Mouse (Mus musculus) T-helper 17 cell (primary cell): ENCODE results near the gene Npy1r.

Experiments used
- in situ Hi-C, 2 experiments: fragments of 300-600 bp; cut with MboI, MseI; formaldehyde crosslinking; loops; 1 replicate in 1 of 2; 2 replicates in 1 of 2; pipeline ENCODE4 v1.15.1; 2025; ENCODE audit warnings: high pct_unique_total_duplicates in 2 of 2

Gene Npy1r

GRCm38 (mm10) chr8:66696970-66697843 is at the start of gene Npy1r:
Npy1r (plus strand) TSS chr8:66697192.
- in situ Hi-C loops = no loop called here

DNA sequence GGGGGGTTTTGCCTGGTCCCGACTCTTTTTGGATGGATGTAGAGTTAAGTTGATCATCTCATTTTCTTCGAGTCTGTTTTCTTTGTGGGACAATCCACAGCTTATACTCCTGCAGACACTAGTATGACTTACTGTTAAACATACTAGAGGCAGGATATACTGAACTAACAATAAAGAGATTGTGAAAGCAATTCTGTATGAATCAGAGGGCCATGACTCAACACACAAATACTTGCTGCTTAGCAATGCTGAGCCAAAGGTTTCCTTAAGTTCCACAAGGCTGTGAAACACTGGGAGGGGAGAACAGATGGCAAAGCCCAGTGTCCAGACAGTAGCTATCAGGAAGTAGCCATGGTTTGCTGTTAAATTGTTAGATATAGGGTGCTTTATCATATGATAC is 15.7 kb upstream of the Npy1r start:
- in situ Hi-C loops = no loop called here

DNA sequence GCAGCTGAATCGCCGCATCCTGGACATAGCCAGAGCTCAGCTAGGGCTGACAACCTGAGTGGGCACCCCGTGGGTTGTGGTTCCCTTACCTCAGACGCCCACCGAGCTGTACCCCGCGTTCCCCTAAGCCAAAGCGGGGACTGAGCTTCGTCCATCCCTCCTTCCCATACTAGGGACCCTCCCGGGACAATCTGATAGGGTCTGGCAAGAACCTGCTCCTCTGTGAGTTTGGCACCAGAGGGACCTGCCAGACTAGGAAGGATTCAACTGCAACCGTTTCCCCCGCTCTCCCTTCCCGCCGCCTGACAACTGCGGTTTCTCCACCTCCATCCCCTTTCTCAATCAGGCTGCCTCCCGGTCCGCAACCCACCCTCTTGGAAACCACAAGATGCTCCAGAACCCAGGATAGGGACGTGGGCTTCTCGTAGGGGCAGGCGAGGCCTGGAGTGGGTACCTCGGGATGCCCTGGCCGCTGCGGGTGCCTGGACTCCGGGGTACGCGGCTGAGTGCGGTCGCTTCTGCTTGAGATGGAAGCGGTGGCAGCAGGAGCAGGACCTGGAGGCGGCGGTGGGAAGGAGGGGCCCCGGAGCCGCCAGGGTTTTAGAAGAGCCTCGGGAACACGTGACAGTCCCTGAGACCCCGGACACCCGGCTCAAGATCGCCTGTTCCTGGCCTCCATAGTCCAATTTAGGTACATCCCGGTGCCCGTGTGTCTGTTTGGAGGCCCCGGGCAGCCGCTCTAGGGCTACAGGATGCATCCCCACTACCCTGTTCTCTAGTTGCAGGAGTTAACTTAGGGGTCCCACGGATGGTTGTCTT is 9.3 kb upstream of the Npy1r start, which contains the start of gene Npy5r:
Npy5r (minus strand) TSS at position 618 of the 819 bp plus-strand sequence.
- in situ Hi-C loops = no loop called here

DNA sequence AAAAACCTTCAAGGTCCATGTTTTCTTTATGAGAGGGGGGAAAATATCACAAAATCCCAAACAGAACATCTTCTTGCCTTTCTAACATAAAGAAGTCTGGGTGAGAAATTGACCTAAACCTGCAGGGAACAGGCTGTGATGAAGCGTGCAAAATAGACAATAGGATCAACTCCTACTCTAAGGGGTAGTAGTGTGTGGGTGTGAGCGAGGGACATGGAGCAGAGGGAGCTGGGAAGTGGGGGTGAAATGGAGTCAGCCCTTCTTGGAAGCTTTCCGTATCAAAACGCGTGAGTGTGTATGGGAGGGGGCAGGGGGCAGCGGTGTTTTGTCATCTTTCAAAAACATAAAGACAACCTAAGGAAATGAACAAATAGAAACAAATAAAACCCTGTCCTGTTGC is 8.6 kb upstream of the Npy1r start:
- in situ Hi-C loops = no loop called here

GRCm38 (mm10) chr8:66688799-66689198 is 8.2 kb upstream of the Npy1r start:
- in situ Hi-C loops = no loop called here

DNA sequence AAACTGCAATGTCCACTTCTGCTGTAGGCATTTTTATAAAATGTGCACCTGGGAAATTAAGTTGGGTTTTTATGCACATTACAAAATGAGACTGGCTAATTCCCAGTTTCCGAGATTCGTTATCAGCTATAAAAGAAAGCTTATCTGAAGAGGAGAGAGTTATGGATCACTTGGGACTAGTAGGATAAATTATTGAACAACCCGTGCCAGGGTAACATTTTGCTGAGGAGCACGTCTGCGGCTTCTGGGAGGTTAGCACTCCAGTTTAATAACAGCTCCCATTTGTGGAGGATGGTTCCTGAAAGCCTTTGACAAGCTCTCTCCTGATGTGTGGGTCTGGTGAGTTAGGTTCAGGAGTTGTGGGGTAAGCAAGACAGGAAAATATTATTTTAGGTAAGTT is 6.6 kb upstream of the Npy1r start:
- in situ Hi-C loops = no loop called here

DNA sequence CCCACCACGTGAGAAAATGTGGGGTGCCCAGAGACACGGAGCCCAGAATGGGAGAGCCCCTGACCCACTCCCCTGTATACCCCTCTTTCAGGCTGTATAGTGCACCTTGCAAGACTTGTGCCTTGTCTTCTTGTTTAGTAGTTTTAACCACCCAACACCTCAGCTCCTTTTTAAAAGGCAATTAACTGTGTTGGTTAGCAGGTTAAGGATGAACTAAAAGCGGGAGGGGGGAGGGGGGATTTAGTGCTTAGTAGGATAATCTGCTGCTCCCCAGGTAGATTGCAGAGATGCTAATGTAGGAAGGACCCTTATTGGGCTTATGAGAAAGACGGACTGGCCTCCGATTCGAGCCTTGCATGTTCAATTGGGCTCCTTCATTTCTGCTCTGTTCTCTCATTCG is 1.0 kb downstream of the Npy1r start:
- in situ Hi-C loops = no loop called here

DNA sequence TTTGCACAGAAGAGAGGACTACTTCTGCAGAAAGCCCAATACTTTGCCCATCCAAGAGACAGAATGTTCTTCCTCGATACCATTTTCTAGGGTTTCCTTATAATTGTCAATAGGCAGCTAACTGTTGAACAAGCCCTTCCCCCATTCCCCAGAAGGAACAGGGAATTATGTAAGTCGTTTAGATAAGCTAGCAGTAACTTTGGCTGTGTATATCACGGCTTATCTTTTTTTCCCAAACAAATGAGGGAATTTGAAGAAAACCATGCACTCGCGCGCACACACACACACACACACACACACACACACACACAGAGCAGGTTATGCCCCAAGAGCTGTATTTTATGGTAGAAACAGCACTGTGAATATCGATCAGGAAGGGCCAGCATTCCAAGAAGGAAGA is 1.8 kb downstream of the Npy1r start:
- in situ Hi-C loops = no loop called here

GRCm38 (mm10) chr8:66714324-66714975 is 17.5 kb downstream of the Npy1r start:
- in situ Hi-C loops = loop anchor here (10.0 to 25.0 kb wide), 2 partner anchors 198 to 880 kb away; no protein-coding TSS in a partner anchor

DNA sequence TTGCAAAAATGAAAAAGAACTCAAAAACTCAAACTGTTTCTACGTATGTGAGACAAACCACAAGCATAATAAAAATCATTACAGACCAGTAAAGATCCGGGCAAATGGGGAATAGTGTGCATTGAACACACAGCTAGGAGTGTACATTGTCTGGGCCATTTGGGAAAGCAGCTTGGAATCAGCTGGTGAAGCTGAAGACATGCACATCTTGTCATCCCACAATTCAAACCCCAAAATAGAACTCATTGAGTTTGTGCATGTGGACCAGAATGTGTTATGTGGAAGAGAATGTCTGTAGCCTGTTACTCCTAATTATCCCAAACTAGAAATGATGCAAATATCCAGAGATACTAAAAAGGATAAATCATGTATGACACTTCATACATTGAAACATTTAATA is 25.8 kb downstream of the Npy1r start:
- in situ Hi-C loops = loop anchor here in 1 of 2 experiments (25.0 kb wide), 1 partner anchor 189 kb away; no protein-coding TSS in a partner anchor

DNA sequence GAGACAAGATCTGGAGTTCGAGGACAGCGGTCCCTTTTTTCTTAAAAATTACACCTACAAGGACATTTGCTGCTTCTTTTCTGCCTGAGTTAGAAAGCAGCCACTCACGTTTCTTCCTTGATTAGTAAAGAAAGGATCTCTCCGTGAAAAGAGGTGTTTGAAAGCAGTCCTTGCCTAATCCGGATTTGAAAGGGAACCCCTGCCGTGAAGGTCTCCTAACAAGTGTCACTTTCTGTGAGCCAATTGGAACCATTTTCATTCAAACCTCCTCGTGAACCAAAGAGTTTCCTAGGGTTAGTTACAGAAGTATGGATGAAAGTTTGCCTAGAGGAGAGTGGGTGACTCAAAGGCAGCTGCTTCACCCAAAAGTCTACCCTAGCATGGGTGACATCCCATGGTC is 32.5 kb downstream of the Npy1r start:
- in situ Hi-C loops = no loop called here

GRCm38 (mm10) chr8:66731957-66732356 is 35.0 kb downstream of the Npy1r start:
- in situ Hi-C loops = no loop called here

GRCm38 (mm10) chr8:66742359-66742758 is 45.4 kb downstream of the Npy1r start:
- in situ Hi-C loops = no loop called here

DNA sequence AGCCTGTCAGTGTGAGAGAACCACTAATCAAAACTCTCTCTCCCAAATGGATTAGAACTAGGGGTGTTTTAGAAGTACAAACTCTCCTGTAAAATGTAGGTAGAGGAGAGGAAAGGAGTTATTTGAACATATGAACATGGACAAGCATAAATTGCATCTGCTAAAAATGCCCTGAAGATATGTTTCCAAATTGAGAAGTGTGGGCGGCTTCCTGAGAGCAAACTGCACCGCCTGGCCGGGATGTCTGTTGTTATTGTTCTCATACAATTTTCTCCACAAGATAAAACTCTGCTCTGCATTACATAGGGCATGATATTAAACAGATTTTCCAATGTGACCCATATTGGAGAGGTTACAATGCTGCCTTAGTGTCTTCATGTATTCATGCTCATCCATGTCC is 48.6 kb downstream of the Npy1r start:
- in situ Hi-C loops = no loop called here

DNA sequence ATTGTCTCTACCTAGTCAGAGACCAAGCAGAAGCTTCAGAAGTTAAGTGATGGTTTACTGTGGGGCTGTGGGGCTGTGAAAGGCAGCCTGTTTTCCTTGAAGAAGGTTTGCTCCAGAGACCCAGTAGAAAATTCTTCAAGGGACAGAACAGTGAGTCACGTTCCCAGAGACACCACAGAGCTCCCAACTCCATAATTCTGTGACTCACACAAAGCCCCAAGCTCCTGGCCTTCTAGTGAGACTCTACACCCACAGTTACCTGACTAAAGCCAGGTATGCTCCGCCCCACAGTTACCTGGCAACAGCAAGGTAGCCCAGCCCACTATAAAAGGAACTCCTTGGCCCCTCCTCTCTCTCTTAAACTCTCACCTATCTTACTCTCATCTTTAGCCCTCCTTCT is 54.6 kb downstream of the Npy1r start:
- in situ Hi-C loops = no loop called here

GRCm38 (mm10) chr8:66756161-66756560 is 59.2 kb downstream of the Npy1r start:
- in situ Hi-C loops = no loop called here
